Comparison of ENCODE assay signal across 8 mouse cellular contexts in genomic region chr14:87140963-87141486, GRCm38 (mm10). TPM values are rescaled to one million over a fixed set of nuclear protein-coding genes. Genes with fewer than 3 reads are reported as not detected.
A peak's percentile ranks its signal among the peaks of the same experiment; 100 is the strongest.
DNase-seq lines count a peak whose midpoint lies in the region; ATAC-seq and TF ChIP-seq lines count a peak whose summit lies in the region.

Gene Diaph3 (minus strand): TSS chr14:87141235.

- under 1% methylated on average over 43 of the region's 43 CpGs for WGBS in forebrain, embryonic 16.5 days
- under 1% methylated on average over 43 of the region's 43 CpGs for WGBS in lung, embryonic 14.5 days
- WGBS in olfactory bulb, adult 2 months: under 1% methylated on average over 43 of the region's 43 CpGs
- WGBS in thymus, adult 2 months: under 1% methylated on average over 43 of the region's 43 CpGs

- H3K9ac ChIP-seq in forebrain, embryonic 16.5 days (replicated peaks; ENCODE audit: low read depth, low read length): peak within 1 kb of the TSS; percentile 57
- peak within 1 kb of the TSS; percentile 77 for H3K9ac ChIP-seq in lung, embryonic 14.5 days

- H3K4me3 ChIP-seq in G1E (ENCODE audit: low read depth, low read length): peak within 1 kb of the TSS; percentile 86
- peak within 1 kb of the TSS; percentile 80 for H3K4me3 ChIP-seq in forebrain, embryonic 16.5 days (replicated peaks; ENCODE audit: low read length)
- peak within 1 kb of the TSS; percentile 70 for H3K4me3 ChIP-seq in layer of hippocampus, adult 2 months
- H3K4me3 ChIP-seq in lung, embryonic 14.5 days (ENCODE audit: low read depth, low read length): peak within 1 kb of the TSS; percentile 78
- peak within 1 kb of the TSS; percentile 62 for H3K4me3 ChIP-seq in olfactory bulb, adult 2 months (ENCODE audit: insufficient read depth, low read depth, low read length)
- H3K4me3 ChIP-seq in thymus, adult 2 months (ENCODE audit: control insufficient read depth, insufficient read depth, low read length): peak within 1 kb of the TSS; percentile 90

- peak within 1 kb of the TSS; percentile 76 for H3K4me2 ChIP-seq in forebrain, embryonic 16.5 days (ENCODE audit: low read length)
- H3K4me2 ChIP-seq in lung, embryonic 14.5 days: peak within 1 kb of the TSS; percentile 65

- intact Hi-C loops in heart, postnatal 36 days (cut with DNase I): loop anchor here (5.0 kb wide), 1 partner anchor 276 kb away; the partner anchor contains the start of gene Tdrd3

- no peaks in the 10 kb centered on the region for H3K27me3 ChIP-seq in G1E (ENCODE audit: insufficient read depth, low read length)
- H3K27me3 ChIP-seq in forebrain, embryonic 16.5 days (replicated peaks; ENCODE audit: control insufficient read depth, insufficient read depth, low read length): no peaks in the 10 kb centered on the region
- H3K27me3 ChIP-seq in lung, embryonic 14.5 days (ENCODE audit: insufficient read depth, low read length): no peaks in the 10 kb centered on the region
- no peaks in the 10 kb centered on the region for H3K27me3 ChIP-seq in thymus, adult 2 months (ENCODE audit: control insufficient read depth, insufficient read depth, low read length)

- TF ChIP-seq POLR2A in olfactory bulb, adult 2 months (IDR thresholded peaks at IDR 0.05; ENCODE audit: insufficient read depth, low read depth, low read length): no peak
- TF ChIP-seq POLR2A in thymus, adult 2 months (IDR thresholded peaks at IDR 0.05; ENCODE audit: control insufficient read depth, extremely low read depth, insufficient read depth, low read length, poor library complexity): no peak

- peaks cover 32% of the 10 kb centered on the region for H3K4me1 ChIP-seq in G1E (ENCODE audit: insufficient read depth, low read depth, low read length)
- H3K4me1 ChIP-seq in forebrain, embryonic 16.5 days (replicated peaks; ENCODE audit: control insufficient read depth, insufficient read depth, low read length): peaks cover 11% of the 10 kb centered on the region
- H3K4me1 ChIP-seq in lung, embryonic 14.5 days (ENCODE audit: insufficient read depth): no peaks in the 10 kb centered on the region
- peaks cover 3% of the 10 kb centered on the region; the same call in 1 of the 2 replicates for H3K4me1 ChIP-seq in olfactory bulb, adult 2 months (ENCODE audit: control insufficient read depth, insufficient read depth, low read length)
- H3K4me1 ChIP-seq in thymus, adult 2 months (replicated peaks; ENCODE audit: control insufficient read depth, insufficient read depth, low read length): no peaks in the 10 kb centered on the region

- peaks cover 19% of the 10 kb centered on the region for H3K36me3 ChIP-seq in G1E (replicated peaks)
- no peaks in the 10 kb centered on the region for H3K36me3 ChIP-seq in forebrain, embryonic 16.5 days (ENCODE audit: control insufficient read depth, insufficient read depth)
- no peaks in the 10 kb centered on the region for H3K36me3 ChIP-seq in lung, embryonic 14.5 days (ENCODE audit: insufficient read depth)
- no peaks in the 10 kb centered on the region for H3K36me3 ChIP-seq in thymus, adult 2 months (ENCODE audit: control insufficient read depth, insufficient read depth, low read length)

- ATAC-seq in G1E (ENCODE audit: extremely low read depth, insufficient number of reproducible peaks, low FRiP score, poor library complexity, severe bottlenecking): peak; percentile 98
- peak; percentile 100 for ATAC-seq in forebrain, embryonic 16.5 days
- ATAC-seq in lung, embryonic 14.5 days (ENCODE audit: insufficient read depth): peak; percentile 100

- no peak within 1 kb of the TSS for H3K27ac ChIP-seq in forebrain, embryonic 16.5 days (ENCODE audit: low read length)
- H3K27ac ChIP-seq in layer of hippocampus, adult 2 months: no peak within 1 kb of the TSS
- peak within 1 kb of the TSS; percentile 78 for H3K27ac ChIP-seq in lung, embryonic 14.5 days (ENCODE audit: low read depth)
- H3K27ac ChIP-seq in olfactory bulb, adult 2 months (ENCODE audit: insufficient read depth, low read depth, low read length): no peak within 1 kb of the TSS
- H3K27ac ChIP-seq in thymus, adult 2 months (ENCODE audit: control insufficient read depth, insufficient read depth, low read length): no peak within 1 kb of the TSS

- DNase-seq in G1E (ENCODE audit: low spot score): peak; percentile 99
- peak; percentile 82 to 87 for DNase-seq in cerebellum, adult 18-20 months
- DNase-seq in heart, postnatal 36 days: peak; percentile 92 to 97
- DNase-seq in layer of hippocampus, adult 2 months (ENCODE audit: low spot score in 2 of 2): peak; percentile 94 to 97
- DNase-seq in lung, embryonic 14.5 days: peak; percentile 99
- DNase-seq in thymus, adult 2 months: peak; percentile 94

- no peak for TF ChIP-seq CTCF in G1E (IDR thresholded peaks at IDR 0.05; ENCODE audit: low read depth, low read length)
- no peak for TF ChIP-seq CTCF in layer of hippocampus, adult 2 months (conservative IDR thresholded peaks at IDR 0.05)
- no peak for TF ChIP-seq CTCF in lung, embryonic 14.5 days (IDR thresholded peaks at IDR 0.05; ENCODE audit: low read depth)
- TF ChIP-seq CTCF in olfactory bulb, adult 2 months (IDR thresholded peaks at IDR 0.05; ENCODE audit: insufficient read depth, low read depth, low read length): no peak
- no peak for TF ChIP-seq CTCF in thymus, adult 2 months (IDR thresholded peaks at IDR 0.05; ENCODE audit: borderline replicate concordance, control insufficient read depth, extremely low read depth, insufficient read depth, low read length, poor library complexity)

- no peaks in the 10 kb centered on the region for H3K9me3 ChIP-seq in G1E (replicated peaks)
- H3K9me3 ChIP-seq in forebrain, embryonic 16.5 days (ENCODE audit: control insufficient read depth, low read length): no peaks in the 10 kb centered on the region
- no peaks in the 10 kb centered on the region for H3K9me3 ChIP-seq in lung, embryonic 14.5 days (ENCODE audit: low read depth, low read length)

RNA-seq across cellular contexts. Expression of gene Diaph3, which starts in this region (rescaled TPM):
- total RNA-seq in G1E (2014; fragmentation: Nextera tagmentation) (192 and 213 TPM in 2 replicates), G1E (2017) (96.4 and 152 TPM in 2 replicates)
- polyA plus RNA-seq in G1E (2012): 59.6 and 70.5 TPM in 2 replicates
- polyA plus RNA-seq in forebrain, embryonic 16.5 days (2015; fragmentation: Nextera tagmentation; extraction: Ambion mirVana): 5.0 and 5.9 TPM in 2 replicates
- 1 to 10 TPM in 1 of 2 experiments, under 1 TPM in 1; 0.76 to 1.4 TPM for total RNA-seq in heart, postnatal 36 days (2021)
- total RNA-seq in layer of hippocampus, adult 2 months (2021): 1 to 10 TPM; 4.4 to 4.6 TPM
- polyA plus RNA-seq in lung, embryonic 14.5 days (2014; fragmentation: Nextera tagmentation; extraction: Ambion mirVana): 19.7 and 25.9 TPM in 2 replicates
- not detected in 2 replicates for polyA plus RNA-seq in olfactory bulb, adult 2 months (2012; ENCODE audit: insufficient read depth, insufficient read length, low replicate concordance, missing spikeins)
- polyA plus RNA-seq in thymus, adult 2 months (2012; rRNA removed): 2.2 and 3.3 TPM in 2 replicates

Comparison
In these comparisons a context has a peak if more than half of its experiments do, and no peak if none do; other contexts are left out.
1. RNA of gene Diaph3 (total RNA-seq): 96.4 to 213 TPM in G1E; 4.4 to 4.6 TPM in layer of hippocampus, adult 2 months and 0.76 to 1.4 TPM in heart, postnatal 36 days; every median in the first group is over 10 times any median in the second.
2. Peak in every context shown above with its lines, with median percentiles within 50 percentile points of each other: ATAC-seq, DNase-seq and H3K4me3 ChIP-seq.